Mouse (Mus musculus): ENCODE data around the gene Oscp1.

DNA sequence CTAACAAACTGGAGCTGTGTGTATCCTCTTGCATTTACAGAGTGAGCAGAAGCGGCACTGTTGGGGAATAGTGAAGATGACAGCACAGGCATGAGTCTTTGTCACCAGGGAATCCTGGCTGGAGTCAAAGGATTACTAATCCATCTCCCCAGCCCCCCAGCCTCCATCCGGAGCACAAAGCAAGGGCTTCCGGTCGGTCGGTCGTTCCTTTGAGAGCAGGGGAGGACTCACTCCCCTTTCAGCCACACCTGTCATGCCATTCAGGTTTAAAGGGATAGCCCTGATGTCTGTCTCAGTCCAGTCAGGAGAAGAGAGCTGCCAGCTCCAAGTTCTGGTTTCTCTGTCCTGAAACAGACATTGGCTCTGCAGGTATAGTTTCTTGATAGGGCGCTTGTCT is 52.8 kb downstream of the Oscp1 start:
- TF ChIP-seq POLR2AphosphoS2 (IDR thresholded peaks at IDR 0.05; ENCODE audit: insufficient read length, low read depth) (no peak), MYOD1 (IDR thresholded peaks at IDR 0.05; ENCODE audit: control insufficient read depth in 1 of 3, insufficient read length in 2 of 3, low read depth in 2 of 3) (peak; percentile 30 to 92 (median 78)), USF1 (IDR thresholded peaks at IDR 0.05; ENCODE audit: low read depth) (no peak), TCF12 (IDR thresholded peaks at IDR 0.05; ENCODE audit: insufficient read depth, poor library complexity, severe bottlenecking) (no peak), POLR2A (IDR thresholded peaks at IDR 0.05; ENCODE audit: insufficient read length, low read depth) (no peak)
